Mouse (Mus musculus) fat pad, adult 2 months (tissue): Measurements from ENCODE around the gene H6pd.

ENCODE experiments used
- DNase-seq: peaks from one replicate; pipeline ENCODE4 v3.0.0-alpha.2; 2011; ENCODE audit warnings: low read depth, low spot score; ENCODE audit errors: extremely low read depth

The H6pd gene

GRCm38 (mm10) chr4:150023518-150023917 lies 14.7 kb upstream of the H6pd start:
- DNase-seq = no peak

- DNase-seq = no peak
Observed at GRCm38 (mm10) chr4:150019741-150020380, 11.0 kb upstream of the H6pd start.

- DNase-seq = no peak
Observed at GRCm38 (mm10) chr4:150015436-150015835, 6.6 kb upstream of the H6pd start.

- DNase-seq = no peak
Observed at GRCm38 (mm10) chr4:150014378-150015091, 5.7 kb upstream of the H6pd start.

- no peak for DNase-seq
Observed at GRCm38 (mm10) chr4:150013805-150014204, 5.0 kb upstream of the H6pd start.

- no peak for DNase-seq
Observed at GRCm38 (mm10) chr4:150013186-150013690, 4.4 kb upstream of the H6pd start.

GRCm38 (mm10) chr4:150012322-150012723 lies 3.5 kb upstream of the H6pd start:
- no peak for DNase-seq

GRCm38 (mm10) chr4:150011564-150012321 lies 2.9 kb upstream of the H6pd start:
- no peak for DNase-seq

- no peak for DNase-seq
Observed at GRCm38 (mm10) chr4:150010054-150010730, 1.4 kb upstream of the H6pd start.

GRCm38 (mm10) chr4:150009587-150009930 lies 736 bp upstream of the H6pd start:
- DNase-seq = no peak

GRCm38 (mm10) chr4:150008325-150008852 lies 434 bp downstream of the H6pd start:
- no peak for DNase-seq

- DNase-seq = no peak
Observed at GRCm38 (mm10) chr4:150007444-150007843, 1.4 kb downstream of the H6pd start.

- no peak for DNase-seq
Observed at GRCm38 (mm10) chr4:150006991-150007390, 1.8 kb downstream of the H6pd start.

GRCm38 (mm10) chr4:150006122-150006854 lies 2.5 kb downstream of the H6pd start:
- DNase-seq = no peak

GRCm38 (mm10) chr4:150005231-150005630 lies 3.6 kb downstream of the H6pd start:
- DNase-seq = no peak

- no peak for DNase-seq
Observed at GRCm38 (mm10) chr4:150003641-150004040, 5.2 kb downstream of the H6pd start.

- no peak for DNase-seq
Observed at GRCm38 (mm10) chr4:150003021-150003580, 5.7 kb downstream of the H6pd start.

- no peak for DNase-seq
Observed at GRCm38 (mm10) chr4:150002021-150002528, 6.7 kb downstream of the H6pd start.

GRCm38 (mm10) chr4:150001221-150001860 lies 7.5 kb downstream of the H6pd start:
- DNase-seq = no peak
